Mouse (Mus musculus): ENCODE measurements around the gene Ipo11. TPM values are rescaled to one million over a fixed set of nuclear protein-coding genes. Genes with fewer than 3 reads are reported as not detected.
A peak's percentile ranks its signal among the peaks of the same experiment; 100 is the strongest.

Ipo11 gene
- polyA plus RNA-seq (2011; ENCODE audit: insufficient read depth, insufficient read length, low replicate concordance, missing spikeins): 20.1 and 24.5 TPM in 2 replicates

- no peaks in the 10 kb centered on the region; the same call in 1 of the 2 replicates for H3K4me1 ChIP-seq (ENCODE audit: control insufficient read depth, insufficient read depth, low read length)
- peak within 1 kb of the TSS; percentile 97 for H3K4me3 ChIP-seq (replicated peaks; ENCODE audit: control insufficient read depth, low read depth, low read length)
- peak within 1 kb of the TSS; percentile 48 for H3K27ac ChIP-seq (ENCODE audit: control insufficient read depth, insufficient read depth, low read depth, low read length, poor library complexity)
- under 1% methylated on average over 84 of the region's 84 CpGs for WGBS
- peak; percentile 75; the same call in 1 of the 2 replicates for TF ChIP-seq POLR2A (IDR thresholded peaks at IDR 0.05; ENCODE audit: borderline replicate concordance, control insufficient read depth, low read depth, low read length)
- TF ChIP-seq CTCF (IDR thresholded peaks at IDR 0.05; ENCODE audit: control insufficient read depth, insufficient read depth, low read length): no peak
Measured at GRCm38 (mm10) chr13:106936256-106937137, at the start of gene Ipo11. Gene Ipo11, minus strand, starts transcription at chr13:106936958.

GRCm38 (mm10) chr13:106961496-106961895, 24.7 kb upstream of the Ipo11 start:
- no peaks in the 10 kb centered on the region for H3K4me1 ChIP-seq (ENCODE audit: control insufficient read depth, insufficient read depth, low read length)
- H3K4me3 ChIP-seq (replicated peaks; ENCODE audit: control insufficient read depth, low read depth, low read length): no peak overlapping the region
- TF ChIP-seq CTCF (IDR thresholded peaks at IDR 0.05; ENCODE audit: control insufficient read depth, insufficient read depth, low read length): no peak
- no peak for TF ChIP-seq POLR2A (IDR thresholded peaks at IDR 0.05; ENCODE audit: borderline replicate concordance, control insufficient read depth, low read depth, low read length)
- WGBS: 93% methylated on average over 4 of the region's 4 CpGs
- no peak overlapping the region for H3K27ac ChIP-seq (ENCODE audit: control insufficient read depth, insufficient read depth, low read depth, low read length, poor library complexity)

GRCm38 (mm10) chr13:106960557-106960956, 23.8 kb upstream of the Ipo11 start:
- TF ChIP-seq POLR2A (IDR thresholded peaks at IDR 0.05; ENCODE audit: borderline replicate concordance, control insufficient read depth, low read depth, low read length): no peak
- H3K4me3 ChIP-seq (replicated peaks; ENCODE audit: control insufficient read depth, low read depth, low read length): no peak overlapping the region
- H3K27ac ChIP-seq (ENCODE audit: control insufficient read depth, insufficient read depth, low read depth, low read length, poor library complexity): no peak overlapping the region
- no peaks in the 10 kb centered on the region for H3K4me1 ChIP-seq (ENCODE audit: control insufficient read depth, insufficient read depth, low read length)
- WGBS: 87% methylated on average over 3 of the region's 3 CpGs

GRCm38 (mm10) chr13:106958286-106958685, 21.5 kb upstream of the Ipo11 start:
- Histone ChIP-seq H3K4me1 (ENCODE audit: control insufficient read depth, insufficient read depth, low read length) (no peaks in the 10 kb centered on the region), H3K27ac (ENCODE audit: control insufficient read depth, insufficient read depth, low read depth, low read length, poor library complexity) (no peak overlapping the region), H3K4me3 (replicated peaks; ENCODE audit: control insufficient read depth, low read depth, low read length) (no peak overlapping the region)
- WGBS: 94% methylated on average over 3 of the region's 3 CpGs
- no peak for TF ChIP-seq CTCF (IDR thresholded peaks at IDR 0.05; ENCODE audit: control insufficient read depth, insufficient read depth, low read length)
- no peak for TF ChIP-seq POLR2A (IDR thresholded peaks at IDR 0.05; ENCODE audit: borderline replicate concordance, control insufficient read depth, low read depth, low read length)

GRCm38 (mm10) chr13:106957554-106957953, 20.8 kb upstream of the Ipo11 start:
- Histone ChIP-seq H3K4me3 (replicated peaks; ENCODE audit: control insufficient read depth, low read depth, low read length) (no peak overlapping the region), H3K27ac (ENCODE audit: control insufficient read depth, insufficient read depth, low read depth, low read length, poor library complexity) (no peak overlapping the region), H3K4me1 (ENCODE audit: control insufficient read depth, insufficient read depth, low read length) (no peaks in the 10 kb centered on the region)
- WGBS: 90% methylated on average over 4 of the region's 4 CpGs
- no peak for TF ChIP-seq POLR2A (IDR thresholded peaks at IDR 0.05; ENCODE audit: borderline replicate concordance, control insufficient read depth, low read depth, low read length)
- no peak for TF ChIP-seq CTCF (IDR thresholded peaks at IDR 0.05; ENCODE audit: control insufficient read depth, insufficient read depth, low read length)

GRCm38 (mm10) chr13:106954880-106955279, 18.1 kb upstream of the Ipo11 start:
- no peak for TF ChIP-seq POLR2A (IDR thresholded peaks at IDR 0.05; ENCODE audit: borderline replicate concordance, control insufficient read depth, low read depth, low read length)
- Histone ChIP-seq H3K4me1 (ENCODE audit: control insufficient read depth, insufficient read depth, low read length) (no peaks in the 10 kb centered on the region), H3K27ac (ENCODE audit: control insufficient read depth, insufficient read depth, low read depth, low read length, poor library complexity) (no peak overlapping the region), H3K4me3 (replicated peaks; ENCODE audit: control insufficient read depth, low read depth, low read length) (no peak overlapping the region)
- WGBS: 95% methylated on average over 3 of the region's 3 CpGs

GRCm38 (mm10) chr13:106947583-106947982, 10.8 kb upstream of the Ipo11 start:
- peaks cover 2% of the 10 kb centered on the region; the same call in 1 of the 2 replicates for H3K4me1 ChIP-seq (ENCODE audit: control insufficient read depth, insufficient read depth, low read length)
- WGBS: 5% methylated on average over 6 of the region's 6 CpGs
- TF ChIP-seq CTCF (IDR thresholded peaks at IDR 0.05; ENCODE audit: control insufficient read depth, insufficient read depth, low read length): no peak
- TF ChIP-seq POLR2A (IDR thresholded peaks at IDR 0.05; ENCODE audit: borderline replicate concordance, control insufficient read depth, low read depth, low read length): no peak
- H3K4me3 ChIP-seq (replicated peaks; ENCODE audit: control insufficient read depth, low read depth, low read length): peak overlapping the region; percentile 86
- no peak overlapping the region for H3K27ac ChIP-seq (ENCODE audit: control insufficient read depth, insufficient read depth, low read depth, low read length, poor library complexity)

- H3K4me3 ChIP-seq (replicated peaks; ENCODE audit: control insufficient read depth, low read depth, low read length): peak within 1 kb of the TSS; percentile 86
- H3K27ac ChIP-seq (ENCODE audit: control insufficient read depth, insufficient read depth, low read depth, low read length, poor library complexity): peak within 1 kb of the TSS; percentile 28; the same call in 1 of the 2 replicates
- TF ChIP-seq POLR2A (IDR thresholded peaks at IDR 0.05; ENCODE audit: borderline replicate concordance, control insufficient read depth, low read depth, low read length) (peak; percentile 49; the same call in 1 of the 2 replicates), CTCF (IDR thresholded peaks at IDR 0.05; ENCODE audit: control insufficient read depth, insufficient read depth, low read length) (no peak)
- H3K4me1 ChIP-seq (ENCODE audit: control insufficient read depth, insufficient read depth, low read length): peaks cover 2% of the 10 kb centered on the region; the same call in 1 of the 2 replicates
- WGBS: under 1% methylated on average over 68 of the region's 68 CpGs
Measured at GRCm38 (mm10) chr13:106946594-106947540, 10.1 kb upstream of the Ipo11 start, which contains the start of gene Dimt1. Gene Dimt1, plus strand, starts transcription at chr13:106947127.
